Mouse (Mus musculus) heart, postnatal 14 days (tissue): ENCODE data around the gene Ehd2. TPM values are rescaled to one million over a fixed set of nuclear protein-coding genes. Genes with fewer than 3 reads are reported as not detected.

Source experiments
- DNase-seq, 2 experiments: peaks; one replicate each; pipeline ENCODE4 v3.0.0; 2021 to 2022
- intact Hi-C: fragments of 180-260 bp; cut with DNase I; formaldehyde crosslinking; loops from one replicate; pipeline ENCODE4 v1.15.1; 2025
- long read RNA-seq, 2 experiments: library from polyadenylated mRNA; stranded (forward); transcript quantifications; one replicate each; pipeline ENCODE4 v2.0.0; 2021
- total RNA-seq, 2 experiments: library from RNA; stranded (reverse); gene quantifications; 2 replicates each; pipeline ENCODE4 v1.2.3; 2021

Ehd2 gene
- 100 to 1,000 TPM; 172 to 182 TPM for total RNA-seq
- long read RNA-seq, experiment 1, full-length matches to known transcripts: 96 of 150 reads
- long read RNA-seq, experiment 1, partial matches to known transcripts: 3 of 150 reads
- long read RNA-seq, experiment 1, other reads (novel, unspliced or antisense): 51 of 150 reads
- long read RNA-seq, experiment 2, full-length matches to known transcripts: 75 of 129 reads
- long read RNA-seq, experiment 2, partial matches to known transcripts: 13 of 129 reads
- long read RNA-seq, experiment 2, other reads (novel, unspliced or antisense): 41 of 129 reads

GRCm38 (mm10) chr7:15967312-15967711 is at the start of gene Ehd2:
TSS of gene Ehd2 (minus strand) at chr7:15967567.
- intact Hi-C loops: loop anchor here (1.0 to 2.0 kb wide), 2 partner anchors 19 to 37 kb away; no protein-coding TSS in a partner anchor

DNA sequence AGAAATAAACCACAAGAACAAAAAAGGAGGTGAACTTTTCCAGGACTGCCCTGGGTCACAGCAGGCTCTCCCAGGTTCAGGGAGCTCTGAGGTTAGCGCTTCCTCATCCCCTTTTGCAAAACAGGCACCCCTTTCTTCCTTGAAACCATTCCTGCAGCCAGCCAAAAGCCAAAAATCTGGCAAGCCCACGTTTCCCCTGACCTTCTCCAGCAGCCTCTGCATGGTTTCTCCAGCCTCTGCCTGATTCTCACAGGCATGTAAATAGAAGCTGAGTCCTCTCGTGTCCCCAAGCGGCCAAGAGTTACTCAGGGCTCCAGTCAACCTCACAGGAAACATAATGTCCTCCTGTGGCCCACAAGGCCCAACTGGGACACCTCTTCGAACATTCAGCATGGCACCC is 48.0 kb upstream of the Ehd2 start:
- no peak for DNase-seq
- intact Hi-C loops: no loop called here

More at GRCm38 (mm10) chr7:15967312-15967711, at the start of gene Ehd2:
- DNase-seq: peak; percentile 93 to 94

GRCm38 (mm10) chr7:16014521-16015175 is 47.3 kb upstream of the Ehd2 start:
- peak; percentile 50 to 64 for DNase-seq
- intact Hi-C loops: no loop called here

DNA sequence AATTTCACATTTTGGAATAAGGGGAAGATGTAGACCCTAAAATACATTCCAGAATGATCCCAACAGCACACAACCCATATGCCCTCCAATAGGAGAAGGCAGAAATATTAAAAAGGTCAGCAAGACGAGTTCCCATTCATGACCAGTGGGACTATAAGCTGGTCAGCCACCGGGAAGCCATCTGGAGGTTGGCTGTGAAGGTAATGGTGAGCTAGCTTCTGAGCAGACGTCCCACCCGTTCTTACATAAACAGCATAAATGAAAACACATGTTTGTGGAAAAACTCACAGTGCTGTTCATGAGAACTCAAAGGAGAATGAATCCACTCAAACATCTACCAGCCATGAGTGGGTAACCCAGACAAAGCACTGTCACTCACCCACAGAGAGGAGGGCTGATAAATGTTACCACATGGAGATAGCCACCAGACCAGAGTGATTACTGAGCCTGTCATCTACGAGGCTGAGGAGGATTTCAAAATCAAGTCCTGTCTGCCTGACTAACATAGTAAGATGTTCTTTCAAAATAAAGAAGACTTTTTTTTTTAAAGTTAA is 46.4 kb upstream of the Ehd2 start:
- DNase-seq: no peak
- intact Hi-C loops: no loop called here

- intact Hi-C loops: no loop called here
- peak; percentile 34 to 62 for DNase-seq
These were observed 45.4 kb upstream of the Ehd2 start for GRCm38 (mm10) chr7:16012576-16013263.

DNA sequence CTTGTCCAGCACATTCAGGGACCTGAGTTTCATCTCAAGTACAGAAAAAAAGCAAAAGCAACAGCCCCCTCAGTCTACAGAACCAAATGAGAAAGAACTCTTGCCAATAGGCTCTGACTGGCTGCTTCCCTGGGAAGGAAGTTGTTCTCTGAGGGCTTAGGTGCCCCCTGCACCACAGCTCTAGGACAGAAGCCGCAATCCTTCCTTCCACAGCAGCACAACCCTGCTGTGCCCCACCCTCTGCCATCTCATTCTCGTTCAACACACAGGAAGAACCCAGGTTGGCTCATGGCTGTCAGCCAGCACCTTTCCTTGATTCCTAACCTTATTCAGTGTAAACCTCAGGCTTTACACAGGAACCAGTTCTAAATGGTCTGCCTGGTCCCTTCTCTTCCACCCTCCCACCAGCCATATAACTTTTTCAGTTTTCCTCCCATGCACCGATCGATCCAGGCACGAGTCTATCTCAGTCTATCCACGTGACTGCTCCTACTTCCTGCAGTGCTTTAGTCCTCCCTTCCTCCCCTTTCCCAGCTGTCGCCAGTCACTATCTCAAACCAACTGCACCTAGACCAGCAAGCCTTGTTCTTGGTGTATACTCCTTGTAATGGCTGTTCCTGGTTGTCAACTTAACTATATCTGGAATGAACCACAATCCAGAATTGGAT is 44.2 kb upstream of the Ehd2 start:
- no peak for DNase-seq
- intact Hi-C loops: no loop called here

- DNase-seq: no peak
- intact Hi-C loops: no loop called here
These were observed 43.3 kb upstream of the Ehd2 start for GRCm38 (mm10) chr7:16010649-16011048.

DNA sequence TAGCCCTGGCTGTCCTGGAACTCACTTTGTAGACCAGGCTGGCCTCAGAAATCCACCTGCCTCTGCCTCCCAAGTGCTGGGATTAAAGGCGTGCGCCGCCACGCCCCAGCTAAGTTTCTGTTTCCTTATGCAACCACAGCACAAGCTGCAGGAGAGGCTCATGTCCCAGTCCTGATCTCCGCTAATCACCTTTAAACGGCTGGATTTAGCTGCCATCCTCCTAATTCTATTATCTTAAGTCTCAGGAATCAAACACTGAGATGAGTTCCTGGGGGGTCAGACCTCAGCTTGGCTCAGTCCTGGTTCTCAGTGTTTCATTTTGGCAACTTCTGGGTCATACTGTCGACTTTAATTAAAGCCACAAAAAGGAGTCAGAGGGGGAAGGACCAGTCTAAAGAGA is 42.3 kb upstream of the Ehd2 start:
- intact Hi-C loops: no loop called here
- no peak for DNase-seq

GRCm38 (mm10) chr7:16005020-16005419 is 37.7 kb upstream of the Ehd2 start:
- no peak for DNase-seq
- intact Hi-C loops: no loop called here

DNA sequence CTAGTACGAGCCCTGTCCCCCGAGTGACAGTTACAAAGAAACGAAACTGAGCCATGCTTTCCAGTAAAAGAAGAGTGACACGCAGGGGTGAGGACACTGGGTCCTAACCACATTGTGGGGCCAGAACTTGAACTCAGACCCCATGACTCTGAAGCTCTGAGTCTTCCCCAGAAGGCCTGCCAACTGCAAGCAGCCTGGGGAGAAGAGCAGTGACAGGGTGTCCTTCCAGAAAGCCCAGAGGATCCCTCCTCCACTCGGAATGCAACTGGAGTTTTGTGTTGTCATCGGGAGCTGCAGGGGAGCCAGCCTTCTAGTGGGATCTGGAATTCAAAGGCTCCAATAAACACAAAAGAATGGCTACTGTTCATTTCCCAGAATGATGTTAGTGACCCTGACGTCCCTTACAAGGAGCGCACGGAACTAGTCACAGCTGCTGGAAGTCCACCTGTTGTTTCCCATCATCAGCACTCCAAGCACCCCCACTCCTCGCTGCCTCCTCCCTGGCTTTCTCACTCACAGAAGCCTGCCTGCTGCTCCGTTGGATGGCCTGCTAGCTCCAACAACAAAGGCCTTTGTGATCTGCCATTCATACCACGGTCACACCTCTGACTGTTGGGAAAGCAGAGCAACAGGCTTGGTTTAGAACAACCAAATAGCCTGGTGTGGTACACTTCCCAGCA is 37.0 kb upstream of the Ehd2 start:
- no peak for DNase-seq
- intact Hi-C loops: no loop called here

GRCm38 (mm10) chr7:16003032-16003431 is 35.7 kb upstream of the Ehd2 start:
- DNase-seq: no peak
- intact Hi-C loops: no loop called here

DNA sequence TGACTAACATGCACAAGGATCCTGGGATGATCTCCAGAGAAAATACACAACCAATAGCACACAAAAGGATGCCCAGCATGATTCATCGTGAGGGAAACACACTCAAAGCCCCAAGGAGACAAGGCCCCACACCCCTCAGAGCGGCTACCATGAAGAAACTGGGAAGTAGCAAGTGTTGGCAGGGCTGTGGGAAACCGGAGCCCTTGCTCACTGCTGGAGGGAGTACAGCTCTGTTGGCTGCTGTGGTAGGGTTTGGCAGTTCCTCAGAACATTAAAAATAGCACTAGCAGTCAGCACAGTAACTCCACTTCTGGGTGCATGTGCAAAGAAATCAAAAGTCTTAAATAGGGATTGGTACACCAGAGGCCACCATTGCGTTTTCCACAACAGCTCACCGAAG is 34.8 kb upstream of the Ehd2 start:
- intact Hi-C loops: no loop called here
- DNase-seq: peak; percentile 77 to 86

DNA sequence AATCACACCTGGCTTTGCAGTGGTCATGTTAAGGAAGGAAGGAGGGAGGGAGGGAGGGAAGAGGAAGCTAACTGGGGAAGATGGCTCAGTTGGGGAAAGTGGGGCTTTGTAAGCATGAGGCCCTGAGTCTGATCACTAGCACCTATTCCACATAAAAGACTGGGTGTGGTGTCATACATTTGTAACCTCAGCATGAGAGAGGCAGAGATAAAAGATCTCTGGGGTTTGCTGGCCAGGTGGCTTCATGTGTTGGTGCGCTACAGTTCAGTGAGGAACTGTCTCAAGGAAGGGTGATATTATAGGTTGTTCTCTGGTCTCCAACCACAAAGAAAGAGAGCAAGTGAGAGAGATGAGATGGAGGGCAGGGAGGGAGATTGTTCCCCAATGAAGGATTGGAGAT is 34.3 kb upstream of the Ehd2 start:
- no peak for DNase-seq
- intact Hi-C loops: no loop called here

DNA sequence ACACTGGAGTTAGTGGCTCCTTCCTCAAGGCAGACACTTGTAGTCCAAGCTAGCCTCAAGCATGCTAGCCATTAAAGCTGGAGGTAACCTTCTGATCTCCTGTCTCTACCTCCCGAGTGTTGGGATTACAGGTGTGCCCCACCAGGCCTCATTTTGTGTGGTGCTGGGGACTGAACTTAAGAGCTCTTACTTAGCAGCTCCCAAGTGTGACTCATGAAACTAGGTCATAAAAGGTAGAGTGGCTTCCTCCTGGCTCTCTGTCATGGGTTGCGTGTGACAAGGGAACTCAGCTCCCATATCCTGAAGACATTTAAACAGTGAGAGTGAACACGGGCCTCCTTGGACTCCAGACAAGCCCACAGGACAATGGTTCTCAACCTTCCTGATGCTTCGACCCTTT is 26.4 kb upstream of the Ehd2 start:
- DNase-seq: no peak
- intact Hi-C loops: no loop called here

DNA sequence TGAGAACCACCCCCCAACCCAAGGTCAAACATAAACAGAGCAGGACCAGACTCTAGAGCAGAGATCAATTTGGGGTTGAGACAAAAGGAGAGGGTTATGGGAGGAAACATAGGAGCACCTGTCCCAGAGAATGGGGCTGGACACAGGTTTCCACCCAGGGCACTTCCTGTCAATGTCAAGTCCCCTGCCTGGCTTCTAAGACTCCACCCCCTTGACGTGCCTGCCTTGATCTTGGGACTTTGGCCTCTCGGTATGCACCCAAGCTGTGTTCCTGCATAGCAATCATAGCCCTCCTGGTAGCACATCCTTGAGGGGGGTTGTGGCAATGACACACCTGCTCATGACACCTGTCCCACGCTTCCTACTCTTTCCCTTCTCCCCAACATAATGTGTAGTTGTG is 25.8 kb upstream of the Ehd2 start:
- no peak for DNase-seq
- intact Hi-C loops: no loop called here

- DNase-seq: no peak
- intact Hi-C loops: no loop called here
These were observed 24.4 kb upstream of the Ehd2 start for GRCm38 (mm10) chr7:15991764-15992163.

DNA sequence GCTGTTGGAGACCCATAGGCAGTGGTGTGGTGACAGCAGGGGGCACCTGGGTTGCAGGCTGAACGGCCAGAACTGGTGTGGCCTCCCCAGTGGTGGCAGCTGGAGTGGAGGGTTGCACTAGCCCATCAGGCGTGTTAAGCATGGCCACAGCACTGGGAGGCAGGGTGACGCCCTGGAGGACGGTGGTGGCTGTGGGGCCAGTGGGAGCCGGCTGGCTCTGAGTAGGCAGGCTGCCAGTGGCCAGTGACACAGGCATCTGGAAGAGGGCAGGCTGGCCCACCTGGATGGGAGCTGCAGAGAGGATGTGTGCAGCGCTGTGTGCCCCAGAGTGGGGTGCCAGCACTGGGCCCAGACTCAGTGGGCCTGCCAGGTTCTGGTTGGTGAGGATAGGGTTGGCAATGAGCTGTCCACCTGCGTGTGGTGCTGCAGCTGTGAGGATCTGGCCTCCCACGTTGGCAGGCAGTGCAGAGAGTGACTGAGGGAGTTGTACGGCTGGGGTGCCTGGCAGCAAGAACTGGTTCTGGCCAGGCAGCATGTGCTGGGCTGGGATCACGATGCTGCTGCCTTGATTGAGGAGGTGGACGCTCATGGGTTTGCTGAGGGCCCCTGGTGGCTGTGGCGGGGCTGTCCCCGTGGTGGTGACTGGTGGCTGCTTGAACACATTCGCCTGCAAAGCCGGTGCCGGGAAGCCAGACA is 20.4 kb upstream of the Ehd2 start:
- intact Hi-C loops: no loop called here

DNA sequence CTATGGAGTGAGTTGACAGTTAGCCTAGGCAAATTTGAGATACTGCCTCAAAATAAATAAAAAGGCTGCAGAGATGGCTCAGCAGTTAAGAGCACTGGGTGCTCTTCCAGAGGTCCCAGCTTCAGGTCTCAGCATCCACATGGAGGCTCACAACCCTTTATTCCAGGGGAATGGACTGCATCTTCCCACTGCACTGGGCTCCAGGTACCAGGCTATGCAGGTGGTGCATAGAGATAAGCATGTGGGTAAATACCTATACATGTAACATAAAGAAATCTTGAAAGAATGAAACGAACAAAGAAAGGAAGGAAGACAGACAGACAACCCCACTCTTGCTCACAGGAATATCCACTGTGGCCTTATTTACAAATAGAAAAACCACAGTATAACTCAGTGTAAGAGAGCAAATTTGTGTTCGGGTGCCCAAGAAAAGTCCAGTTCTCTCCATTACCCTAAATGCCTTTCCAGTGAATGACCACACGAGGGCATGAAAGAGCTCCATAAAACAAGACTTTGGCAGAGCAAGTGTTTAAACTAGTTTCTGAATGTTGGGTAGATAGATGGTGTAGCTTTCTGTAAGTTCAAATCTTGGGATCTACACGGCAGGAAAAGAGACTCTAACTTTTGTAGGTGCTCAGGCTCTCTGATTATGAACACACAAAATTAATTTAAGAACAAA is 15.5 kb upstream of the Ehd2 start:
- intact Hi-C loops: loop anchor here (1.0 to 5.0 kb wide), 3 partner anchors 64 to 169 kb away; partner anchors contain the start of gene Bicra
- no peak for DNase-seq

More for the DNA sequence above, 20.4 kb upstream of the Ehd2 start:
- no peak for DNase-seq

- peak; percentile 43 to 62 for DNase-seq
- intact Hi-C loops: loop anchor here (5.0 kb wide), 1 partner anchor 171 kb away; no protein-coding TSS in a partner anchor
These were observed 14.2 kb upstream of the Ehd2 start for GRCm38 (mm10) chr7:15981538-15981937.
